Mouse (Mus musculus): ENCODE measurements around the gene Actr1b. TPM values are rescaled to one million over a fixed set of nuclear protein-coding genes. Genes with fewer than 3 reads are reported as not detected.

Actr1b gene
- polyA plus RNA-seq (2014; fragmentation: Nextera tagmentation; extraction: Ambion mirVana), result 104 and 113 TPM in 2 replicates

- no peak within 1 kb of the TSS for H3K4me3 ChIP-seq (ENCODE audit: low read depth, low read length)
- H3K4me2 ChIP-seq (ENCODE audit: low read depth, low read length, severe bottlenecking), result no peak within 1 kb of the TSS
- DNase-seq (ENCODE audit: low spot score) (no peak), ATAC-seq (replicated peaks; ENCODE audit: low FRiP score) (no peak)
- H3K36me3 ChIP-seq (ENCODE audit: control insufficient read depth, insufficient read depth, low read length), result no peaks in the 10 kb centered on the region
- H3K9me3 ChIP-seq (ENCODE audit: control insufficient read depth, low read length), result no peaks in the 10 kb centered on the region
- WGBS, result 86% methylated on average over 5 of the region's 5 CpGs
- H3K27ac ChIP-seq (ENCODE audit: low read depth, low read length), result no peak within 1 kb of the TSS
- no peaks in the 10 kb centered on the region for H3K4me1 ChIP-seq (replicated peaks; ENCODE audit: control insufficient read depth, insufficient read depth, low read length)
- no peaks in the 10 kb centered on the region for H3K27me3 ChIP-seq (ENCODE audit: control insufficient read depth, insufficient read depth, low read length)
- no peak within 1 kb of the TSS for H3K9ac ChIP-seq (ENCODE audit: low read length)
Observed at GRCm38 (mm10) chr1:36714311-36714710, at the start of gene Actr1b. Gene Actr1b (minus strand): TSS chr1:36714422.

GRCm38 (mm10) chr1:36761568-36761967, 47.3 kb upstream of the Actr1b start, which contains the start of gene Zap70:
Gene Zap70 (plus strand): TSS chr1:36761798.
- H3K36me3 ChIP-seq (ENCODE audit: control insufficient read depth, insufficient read depth, low read length), result no peaks in the 10 kb centered on the region
- no peaks in the 10 kb centered on the region for H3K9me3 ChIP-seq (ENCODE audit: control insufficient read depth, low read length)
- no peaks in the 10 kb centered on the region for H3K4me1 ChIP-seq (replicated peaks; ENCODE audit: control insufficient read depth, insufficient read depth, low read length)
- 89% methylated on average over 11 of the region's 11 CpGs for WGBS
- ATAC-seq (replicated peaks; ENCODE audit: low FRiP score), result no peak
- no peaks in the 10 kb centered on the region for H3K27me3 ChIP-seq (ENCODE audit: control insufficient read depth, insufficient read depth, low read length)
- no peak within 1 kb of the TSS for H3K4me3 ChIP-seq (ENCODE audit: low read depth, low read length)
- H3K4me2 ChIP-seq (ENCODE audit: low read depth, low read length, severe bottlenecking), result no peak within 1 kb of the TSS
- no peak within 1 kb of the TSS for H3K9ac ChIP-seq (ENCODE audit: low read length)
- DNase-seq (ENCODE audit: low spot score), result no peak
- no peak within 1 kb of the TSS for H3K27ac ChIP-seq (ENCODE audit: low read depth, low read length)

- Histone ChIP-seq H3K4me3 (ENCODE audit: low read depth, low read length) (no peak overlapping the region), H3K9ac (ENCODE audit: low read length) (no peak overlapping the region), H3K4me2 (ENCODE audit: low read depth, low read length, severe bottlenecking) (no peak overlapping the region), H3K36me3 (ENCODE audit: control insufficient read depth, insufficient read depth, low read length) (no peaks in the 10 kb centered on the region), H3K27ac (ENCODE audit: low read depth, low read length) (no peak overlapping the region), H3K4me1 (replicated peaks; ENCODE audit: control insufficient read depth, insufficient read depth, low read length) (no peaks in the 10 kb centered on the region), H3K27me3 (ENCODE audit: control insufficient read depth, insufficient read depth, low read length) (no peaks in the 10 kb centered on the region), H3K9me3 (ENCODE audit: control insufficient read depth, low read length) (no peaks in the 10 kb centered on the region)
- DNase-seq (ENCODE audit: low spot score) (no peak), ATAC-seq (replicated peaks; ENCODE audit: low FRiP score) (no peak)
- 88% methylated on average over 8 of the region's 8 CpGs for WGBS
Observed at GRCm38 (mm10) chr1:36761061-36761460, 46.8 kb upstream of the Actr1b start.

GRCm38 (mm10) chr1:36760401-36760800, 46.2 kb upstream of the Actr1b start:
- no peak overlapping the region for H3K4me3 ChIP-seq (ENCODE audit: low read depth, low read length)
- H3K4me1 ChIP-seq (replicated peaks; ENCODE audit: control insufficient read depth, insufficient read depth, low read length), result no peaks in the 10 kb centered on the region
- no peaks in the 10 kb centered on the region for H3K36me3 ChIP-seq (ENCODE audit: control insufficient read depth, insufficient read depth, low read length)
- no peak overlapping the region for H3K9ac ChIP-seq (ENCODE audit: low read length)
- no peak overlapping the region for H3K27ac ChIP-seq (ENCODE audit: low read depth, low read length)
- no peaks in the 10 kb centered on the region for H3K9me3 ChIP-seq (ENCODE audit: control insufficient read depth, low read length)
- H3K27me3 ChIP-seq (ENCODE audit: control insufficient read depth, insufficient read depth, low read length), result no peaks in the 10 kb centered on the region
- H3K4me2 ChIP-seq (ENCODE audit: low read depth, low read length, severe bottlenecking), result no peak overlapping the region
- ATAC-seq (replicated peaks; ENCODE audit: low FRiP score) (no peak), DNase-seq (ENCODE audit: low spot score) (no peak)
- 86% methylated on average over 9 of the region's 9 CpGs for WGBS

- Histone ChIP-seq H3K27me3 (ENCODE audit: control insufficient read depth, insufficient read depth, low read length) (no peaks in the 10 kb centered on the region), H3K4me1 (replicated peaks; ENCODE audit: control insufficient read depth, insufficient read depth, low read length) (no peaks in the 10 kb centered on the region), H3K36me3 (ENCODE audit: control insufficient read depth, insufficient read depth, low read length) (no peaks in the 10 kb centered on the region), H3K9ac (ENCODE audit: low read length) (no peak overlapping the region), H3K27ac (ENCODE audit: low read depth, low read length) (no peak overlapping the region), H3K4me3 (ENCODE audit: low read depth, low read length) (no peak overlapping the region), H3K4me2 (ENCODE audit: low read depth, low read length, severe bottlenecking) (no peak overlapping the region), H3K9me3 (ENCODE audit: control insufficient read depth, low read length) (no peaks in the 10 kb centered on the region)
- DNase-seq (ENCODE audit: low spot score) (no peak), ATAC-seq (replicated peaks; ENCODE audit: low FRiP score) (no peak)
- 88% methylated on average over 18 of the region's 18 CpGs for WGBS
Observed at GRCm38 (mm10) chr1:36759076-36759475, 44.9 kb upstream of the Actr1b start.

GRCm38 (mm10) chr1:36758553-36758952, 44.3 kb upstream of the Actr1b start:
- Histone ChIP-seq H3K9ac (ENCODE audit: low read length) (no peak overlapping the region), H3K9me3 (ENCODE audit: control insufficient read depth, low read length) (no peaks in the 10 kb centered on the region), H3K4me2 (ENCODE audit: low read depth, low read length, severe bottlenecking) (no peak overlapping the region), H3K36me3 (ENCODE audit: control insufficient read depth, insufficient read depth, low read length) (no peaks in the 10 kb centered on the region), H3K27me3 (ENCODE audit: control insufficient read depth, insufficient read depth, low read length) (no peaks in the 10 kb centered on the region), H3K27ac (ENCODE audit: low read depth, low read length) (no peak overlapping the region), H3K4me3 (ENCODE audit: low read depth, low read length) (no peak overlapping the region), H3K4me1 (replicated peaks; ENCODE audit: control insufficient read depth, insufficient read depth, low read length) (no peaks in the 10 kb centered on the region)
- 83% methylated on average over 9 of the region's 9 CpGs for WGBS
- DNase-seq (ENCODE audit: low spot score), result no peak
- no peak for ATAC-seq (replicated peaks; ENCODE audit: low FRiP score)

- H3K36me3 ChIP-seq (ENCODE audit: control insufficient read depth, insufficient read depth, low read length), result no peaks in the 10 kb centered on the region
- no peaks in the 10 kb centered on the region for H3K4me1 ChIP-seq (replicated peaks; ENCODE audit: control insufficient read depth, insufficient read depth, low read length)
- WGBS, result 91% methylated on average over 6 of the region's 6 CpGs
- H3K4me3 ChIP-seq (ENCODE audit: low read depth, low read length), result no peak overlapping the region
- H3K27ac ChIP-seq (ENCODE audit: low read depth, low read length), result no peak overlapping the region
- H3K9ac ChIP-seq (ENCODE audit: low read length), result no peak overlapping the region
- no peak for ATAC-seq (replicated peaks; ENCODE audit: low FRiP score)
- DNase-seq (ENCODE audit: low spot score), result no peak
- no peaks in the 10 kb centered on the region for H3K27me3 ChIP-seq (ENCODE audit: control insufficient read depth, insufficient read depth, low read length)
- H3K9me3 ChIP-seq (ENCODE audit: control insufficient read depth, low read length), result no peaks in the 10 kb centered on the region
- H3K4me2 ChIP-seq (ENCODE audit: low read depth, low read length, severe bottlenecking), result no peak overlapping the region
Observed at GRCm38 (mm10) chr1:36753932-36754675, 39.9 kb upstream of the Actr1b start.

- no peak overlapping the region for H3K4me2 ChIP-seq (ENCODE audit: low read depth, low read length, severe bottlenecking)
- H3K27ac ChIP-seq (ENCODE audit: low read depth, low read length), result no peak overlapping the region
- DNase-seq (ENCODE audit: low spot score) (peak; percentile 81), ATAC-seq (replicated peaks; ENCODE audit: low FRiP score) (no peak)
- H3K9ac ChIP-seq (ENCODE audit: low read length), result no peak overlapping the region
- H3K27me3 ChIP-seq (ENCODE audit: control insufficient read depth, insufficient read depth, low read length), result no peaks in the 10 kb centered on the region
- no peak overlapping the region for H3K4me3 ChIP-seq (ENCODE audit: low read depth, low read length)
- H3K4me1 ChIP-seq (replicated peaks; ENCODE audit: control insufficient read depth, insufficient read depth, low read length), result 0 out of 2 replicates have a peak, but pooled peaks cover 2% of the 10 kb centered on the region
- WGBS, result 43% methylated on average over 15 of the region's 15 CpGs
- H3K9me3 ChIP-seq (ENCODE audit: control insufficient read depth, low read length), result no peaks in the 10 kb centered on the region
- H3K36me3 ChIP-seq (ENCODE audit: control insufficient read depth, insufficient read depth, low read length), result no peaks in the 10 kb centered on the region
Observed at GRCm38 (mm10) chr1:36746452-36746851, 32.2 kb upstream of the Actr1b start.

GRCm38 (mm10) chr1:36745661-36746060, 31.4 kb upstream of the Actr1b start:
- DNase-seq (ENCODE audit: low spot score), result no peak
- Histone ChIP-seq H3K4me2 (ENCODE audit: low read depth, low read length, severe bottlenecking) (no peak overlapping the region), H3K9ac (ENCODE audit: low read length) (no peak overlapping the region), H3K4me1 (replicated peaks; ENCODE audit: control insufficient read depth, insufficient read depth, low read length) (0 out of 2 replicates have a peak, but pooled peaks cover 2% of the 10 kb centered on the region), H3K36me3 (ENCODE audit: control insufficient read depth, insufficient read depth, low read length) (no peaks in the 10 kb centered on the region), H3K27ac (ENCODE audit: low read depth, low read length) (no peak overlapping the region), H3K27me3 (ENCODE audit: control insufficient read depth, insufficient read depth, low read length) (no peaks in the 10 kb centered on the region), H3K4me3 (ENCODE audit: low read depth, low read length) (no peak overlapping the region), H3K9me3 (ENCODE audit: control insufficient read depth, low read length) (no peaks in the 10 kb centered on the region)
- 38% methylated on average over 4 of the region's 4 CpGs for WGBS
- ATAC-seq (replicated peaks; ENCODE audit: low FRiP score), result no peak

Measured in forebrain, embryonic 11.5 days (tissue).